Mouse (Mus musculus) kidney, adult 2 months (tissue): ENCODE measurements around the gene Spag8.

ENCODE experiments used
- CTCF ChIP-seq: fragments of 200-500 bp; conservative IDR thresholded peaks from 2 replicates; pipeline ENCODE4 v1.5.1; 2011; ENCODE audit warnings: low read depth, mild to moderate bottlenecking, control low read depth, low read length, moderate library complexity, mixed read lengths; ENCODE audit not compliant: insufficient read depth, insufficient read length
- POLR2A ChIP-seq: fragments of 200-500 bp; IDR thresholded peaks from one replicate; pipeline ENCODE4 v1.6.1; 2011; ENCODE audit warnings: low read depth, low read length, control low read depth

DNA sequence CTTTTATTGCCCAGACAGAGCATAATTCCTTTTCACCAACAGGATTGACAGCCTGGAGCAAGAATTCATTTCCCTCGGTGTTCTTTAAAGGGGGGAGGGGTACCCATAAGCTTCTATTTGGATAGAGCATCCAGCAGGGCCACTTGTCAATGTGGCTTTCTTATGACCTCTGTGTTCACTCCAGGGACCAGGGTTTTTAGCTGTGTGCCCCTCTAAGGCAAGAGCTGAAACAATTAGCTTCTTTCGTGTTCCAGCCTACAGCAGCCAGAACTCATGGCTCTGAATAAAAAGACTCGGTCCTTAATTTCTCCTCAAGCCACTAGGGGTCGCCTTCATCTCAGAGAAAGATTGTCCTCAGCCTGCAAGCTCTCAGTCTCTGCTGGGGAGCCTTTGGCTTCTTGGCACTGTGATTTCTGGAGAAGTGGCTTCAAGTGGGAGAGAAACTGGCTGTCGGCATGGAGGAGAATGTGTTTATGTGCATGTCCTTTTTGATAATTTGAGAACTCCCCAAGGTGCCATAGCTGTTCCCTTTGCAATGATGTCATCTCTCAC lies 23.3 kb downstream of the Spag8 start:
- TF ChIP-seq POLR2A: no peak
- TF ChIP-seq CTCF: peak; percentile 78
